Mouse (Mus musculus): Measurements from ENCODE around the gene Vamp3.
"Not testable (repeated sequence)": the region's sequence is repeated elsewhere in the genome, so short reads cannot be mapped to it uniquely, and the experiment has no call there.

Vamp3 gene

GRCm38 (mm10) chr4:151044944-151045570, 12.7 kb downstream of the Vamp3 start:
- DNase-seq (ENCODE audit: low read depth): no peak

DNA sequence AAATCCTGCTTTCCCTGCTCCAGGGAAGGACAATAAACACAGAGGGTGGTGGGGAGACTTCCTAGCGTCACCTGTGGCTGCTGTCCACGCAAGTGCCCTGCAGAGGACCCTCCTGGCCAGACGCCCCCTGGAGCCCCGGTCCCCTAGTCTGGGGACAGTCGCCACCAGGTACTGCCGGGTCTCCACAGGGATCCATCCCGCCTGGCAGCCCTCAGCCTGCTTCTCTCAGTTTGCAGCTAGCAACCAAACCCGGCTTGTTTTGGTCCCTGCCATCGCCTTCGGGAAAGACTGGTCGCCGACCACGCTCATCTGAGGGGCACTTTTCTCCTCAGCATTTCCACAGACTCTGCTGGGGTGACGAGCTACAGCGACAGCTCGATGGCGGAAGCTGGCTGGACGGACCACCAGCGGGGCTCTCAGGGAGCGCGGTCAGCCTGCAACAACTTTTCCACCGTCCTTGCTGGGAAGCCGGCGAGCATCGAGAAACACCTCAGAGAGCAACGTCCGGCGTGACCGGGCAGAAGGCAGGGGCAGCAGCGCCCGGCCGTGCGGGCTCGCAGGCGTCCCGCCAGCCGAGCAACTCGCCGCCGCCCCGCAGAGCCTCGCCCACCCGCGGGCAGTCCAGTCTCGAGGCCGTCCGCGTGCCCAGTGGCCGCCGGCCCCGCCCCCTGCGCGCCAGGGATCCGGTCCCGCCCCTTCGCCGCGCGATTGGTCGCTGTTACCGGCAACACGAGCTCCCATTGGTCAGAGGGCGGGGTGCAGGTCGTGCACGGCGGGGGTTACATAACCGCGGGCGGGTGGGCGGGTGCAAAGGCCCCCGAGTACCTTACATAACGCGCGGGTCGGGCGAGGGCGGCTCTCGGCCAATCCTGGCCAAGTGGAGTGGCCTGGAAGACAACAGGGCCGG, 13.5 kb downstream of the Vamp3 start, which contains the start of gene Per3:
Per3 (minus strand) TSS at position 629 of the 907 bp plus-strand sequence.
- peak; percentile 82 for DNase-seq (ENCODE audit: low read depth)

DNA sequence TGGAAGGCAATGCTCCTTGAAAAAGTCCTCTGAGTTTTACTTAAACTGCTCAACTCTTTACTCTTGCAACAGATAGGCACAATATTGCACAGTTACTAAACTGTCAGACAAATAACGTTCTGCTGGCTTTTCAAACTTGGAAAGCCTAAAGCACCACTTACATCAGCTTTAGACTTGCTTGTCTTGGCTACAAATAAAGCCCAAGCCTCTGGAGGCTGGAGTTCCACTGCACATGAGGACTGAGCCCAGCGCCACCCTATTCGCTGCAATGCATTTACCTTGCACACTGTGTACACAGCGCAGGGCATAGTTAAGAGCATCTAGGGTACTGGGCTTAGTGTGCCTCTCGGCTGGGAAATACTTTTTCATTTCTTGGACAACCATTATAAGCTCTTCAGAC, 14.5 kb downstream of the Vamp3 start:
- DNase-seq (ENCODE audit: low read depth): no peak

DNA sequence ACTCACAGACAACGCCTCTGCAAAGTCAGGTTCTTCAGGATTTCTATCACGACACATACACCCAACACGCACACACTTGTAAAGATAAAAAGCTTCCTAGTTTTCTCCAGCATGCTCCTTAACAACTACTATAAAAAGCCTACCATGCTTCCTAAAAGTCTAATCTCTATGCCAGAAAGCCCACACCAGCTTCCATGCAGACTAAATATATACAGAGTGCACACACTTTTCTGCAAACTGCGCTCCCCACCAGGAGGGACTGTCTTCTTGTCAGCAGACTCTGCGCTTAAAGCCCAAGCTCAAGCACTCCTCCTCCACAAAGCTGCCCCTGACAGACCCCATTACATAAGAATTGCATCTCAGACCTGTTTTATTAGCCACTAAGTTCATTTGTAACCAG, 16.3 kb downstream of the Vamp3 start:
- no peak for DNase-seq (ENCODE audit: low read depth)

DNA sequence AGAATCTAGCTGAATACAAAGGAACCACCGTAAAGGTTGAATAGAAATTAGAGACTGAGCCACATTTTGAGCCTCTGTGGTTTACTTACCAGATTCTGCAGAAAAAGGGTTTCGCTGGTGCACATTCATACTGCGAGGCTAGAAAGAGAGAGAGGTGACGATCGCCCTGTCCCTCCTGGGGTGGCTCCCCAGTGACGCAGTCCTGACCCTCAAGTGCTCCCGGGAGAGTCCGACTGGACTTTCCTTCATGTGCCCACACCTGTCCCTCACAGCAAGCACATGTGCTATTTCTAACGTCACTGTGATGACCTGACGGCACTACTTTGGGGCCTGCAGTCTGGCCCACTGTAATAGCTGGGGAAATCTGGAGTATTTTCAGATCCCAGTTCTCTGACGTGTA, 20.0 kb downstream of the Vamp3 start:
- DNase-seq (ENCODE audit: low read depth): no peak

DNA sequence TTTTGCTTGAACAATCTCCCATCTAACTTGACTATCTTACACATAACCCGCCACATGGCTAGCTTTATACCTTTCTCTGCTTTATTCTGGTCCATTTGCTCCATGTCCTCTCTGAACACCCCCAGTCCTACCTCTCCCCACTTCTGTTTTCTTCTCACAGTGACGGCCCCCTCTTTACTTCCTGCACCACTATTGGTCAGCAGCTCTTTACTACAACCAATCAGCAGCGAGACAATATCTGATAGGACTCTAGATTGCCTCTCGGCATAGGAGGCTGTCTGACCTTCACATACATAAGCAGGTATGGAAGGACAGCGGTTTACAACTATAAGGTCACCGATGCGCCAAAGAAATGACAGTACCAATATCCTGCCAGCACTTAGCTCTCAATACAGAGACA, 21.2 kb downstream of the Vamp3 start:
- DNase-seq (ENCODE audit: low read depth): no peak

- no peak for DNase-seq (ENCODE audit: low read depth)
These were observed 30.8 kb downstream of the Vamp3 start for GRCm38 (mm10) chr4:151027001-151027400.

- DNase-seq (ENCODE audit: low read depth): no peak
These were observed 33.6 kb downstream of the Vamp3 start for GRCm38 (mm10) chr4:151024152-151024551.

- DNase-seq (ENCODE audit: low read depth): not testable (repeated sequence)
These were observed 40.4 kb downstream of the Vamp3 start for GRCm38 (mm10) chr4:151017356-151017755.

DNA sequence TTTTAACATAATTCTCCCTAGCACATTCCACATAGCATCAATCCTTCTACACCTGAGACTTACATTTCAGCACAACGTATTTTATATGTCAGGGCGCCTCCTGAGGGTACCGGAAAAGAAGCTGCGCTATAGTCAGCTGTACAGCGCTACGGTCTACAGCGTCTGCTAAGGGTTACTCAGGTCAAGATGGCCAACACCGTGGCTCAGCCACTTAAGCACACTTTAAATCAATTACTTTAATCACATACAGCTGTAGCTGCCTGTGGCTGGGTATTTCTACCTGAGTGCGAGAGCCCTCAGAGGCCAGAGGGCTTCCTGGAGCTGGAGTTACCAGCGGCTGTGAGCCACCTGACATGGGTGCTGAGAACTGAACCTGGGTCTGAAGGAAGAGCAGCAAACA, 41.8 kb downstream of the Vamp3 start:
- DNase-seq (ENCODE audit: low read depth): no peak

DNA sequence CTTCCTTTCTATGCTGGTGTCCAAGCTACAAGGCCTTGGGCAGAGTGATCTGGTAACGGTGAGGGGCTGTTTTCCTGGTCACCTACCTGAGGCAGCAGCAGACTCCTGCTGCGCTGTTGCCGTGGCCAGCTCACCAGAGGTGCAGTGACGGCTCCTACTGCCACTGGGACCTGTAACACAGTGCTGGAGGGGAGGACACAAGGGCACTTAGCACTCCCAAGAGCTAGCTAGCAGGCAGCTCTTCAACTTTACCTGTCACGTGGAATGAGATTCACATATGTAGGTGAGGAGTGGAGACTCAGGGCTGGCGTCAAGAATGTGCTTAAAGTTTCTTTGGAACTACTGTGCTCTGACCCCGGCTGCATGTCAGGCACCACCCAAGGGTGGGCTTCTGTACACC, 47.4 kb downstream of the Vamp3 start:
- no peak for DNase-seq (ENCODE audit: low read depth)

GRCm38 (mm10) chr4:151006945-151007344, 50.8 kb downstream of the Vamp3 start:
- peak; percentile 23 for DNase-seq (ENCODE audit: low read depth)

DNA sequence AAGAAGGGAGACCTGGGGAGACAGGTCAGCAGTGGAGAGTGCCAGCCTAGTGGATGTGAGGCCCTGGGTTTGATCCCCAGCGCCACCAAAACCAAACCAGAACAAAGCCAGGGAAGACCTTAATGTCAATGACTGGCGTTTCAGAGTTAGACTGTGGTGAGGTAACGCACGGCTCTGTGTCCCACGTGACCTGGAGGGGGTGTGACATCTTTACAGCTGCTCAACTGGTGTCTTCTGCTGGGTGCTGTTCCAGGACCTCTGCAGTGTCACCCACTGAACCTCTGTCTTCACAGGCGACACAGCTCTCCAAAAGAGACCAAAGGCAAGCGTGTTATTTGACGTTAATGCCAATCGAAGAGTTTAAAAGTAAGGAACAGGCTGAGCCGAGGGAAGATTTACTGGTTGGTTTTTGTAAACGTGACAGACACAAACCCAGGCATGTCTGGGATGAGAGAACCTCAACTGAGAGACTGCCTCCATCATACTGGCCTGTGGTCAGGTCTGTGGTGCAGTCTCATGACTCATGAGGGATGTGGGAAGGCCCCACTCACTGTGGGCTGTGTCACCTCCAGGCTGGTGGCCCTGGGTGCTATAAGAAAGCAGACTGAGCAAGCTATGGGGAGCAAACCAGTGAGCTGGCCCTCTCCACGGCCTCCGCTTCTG, 52.0 kb downstream of the Vamp3 start:
- DNase-seq (ENCODE audit: low read depth): no peak

- DNase-seq (ENCODE audit: low read depth): no peak
These were observed 56.4 kb downstream of the Vamp3 start for GRCm38 (mm10) chr4:151001397-151001796.

- no peak for DNase-seq (ENCODE audit: low read depth)
These were observed 59.1 kb downstream of the Vamp3 start for GRCm38 (mm10) chr4:150998626-150999025.
